Mouse (Mus musculus) midbrain, embryonic 16.5 days (tissue): Measurements from ENCODE around the gene Fam243. TPM values are rescaled to one million over a fixed set of nuclear protein-coding genes. Genes with fewer than 3 reads are reported as not detected.

ENCODE experiments used
- ATAC-seq: fragments of 200-750 bp; cut with Nextera tagmentation; 2 replicates; pipeline ENCODE4 v1.8.0; 2017; ENCODE audit warnings: moderate TSS enrichment
- H3K27ac ChIP-seq: fragments of 300-500 bp; sonication (generic); 2 replicates; pipeline ENCODE4 v1.5.1; 2014; ENCODE audit warnings: mild to moderate bottlenecking, low read length, mixed read lengths
- H3K27me3 ChIP-seq: fragments of 300-500 bp; sonication (generic); 2 replicates; pipeline ENCODE4 v1.6.1; 2014; ENCODE audit warnings: low read depth, low read length, mixed read lengths; ENCODE audit not compliant: control insufficient read depth, insufficient read depth
- H3K36me3 ChIP-seq: fragments of 300-500 bp; sonication (generic); 2 replicates; pipeline ENCODE4 v1.6.1; 2014; ENCODE audit warnings: mild to moderate bottlenecking, low read length, moderate library complexity, mixed read lengths; ENCODE audit not compliant: control insufficient read depth, insufficient read depth
- H3K4me1 ChIP-seq: fragments of 300-500 bp; sonication (generic); 2 replicates; pipeline ENCODE4 v1.6.1; 2014; ENCODE audit warnings: mild to moderate bottlenecking, low read length, mixed read lengths; ENCODE audit not compliant: control insufficient read depth, insufficient read depth
- H3K4me2 ChIP-seq: fragments of 300-500 bp; sonication (generic); 2 replicates; pipeline ENCODE4 v1.6.1; 2014; ENCODE audit warnings: mild to moderate bottlenecking, low read length, mixed read lengths
- H3K4me3 ChIP-seq: fragments of 300-500 bp; sonication (generic); 2 replicates; pipeline ENCODE4 v1.5.1; 2014; ENCODE audit warnings: low read depth, mild to moderate bottlenecking, low read length, moderate library complexity, mixed read lengths
- H3K9ac ChIP-seq: fragments of 300-500 bp; sonication (generic); 2 replicates; pipeline ENCODE4 v1.6.1; 2014; ENCODE audit warnings: low read depth, low read length, mixed read lengths
- H3K9me3 ChIP-seq: fragments of 300-500 bp; sonication (generic); replicated peaks from 2 replicates; pipeline ENCODE4 v1.6.1; 2014; ENCODE audit warnings: mild to moderate bottlenecking, low read length, mixed read lengths; ENCODE audit not compliant: control insufficient read depth, poor library complexity, severe bottlenecking
- WGBS: fragments of 180-500 bp; shearing (Covaris S2); extraction: QIAGEN DNeasy Blood & Tissue Kit; methylation state at CpG from one replicate; pipeline ENCODE4 v1.1.7; 2014; 5-methylcytosine and 5-hydroxymethylcytosine counted together
- polyA plus RNA-seq: library from polyadenylated mRNA; unstranded; fragments of >200 nt; fragmentation: Nextera tagmentation; extraction: Ambion mirVana; gene quantifications from 2 replicates; pipeline ENCODE4 v1.2.1, GENCODE M21; 2015

Gene Fam243
- polyA plus RNA-seq = not detected in 2 replicates

- no peak for ATAC-seq
- no peaks in the 10 kb centered on the region for H3K36me3 ChIP-seq
- no peak within 1 kb of the TSS for H3K4me3 ChIP-seq
- H3K9ac ChIP-seq = no peak within 1 kb of the TSS
- H3K9me3 ChIP-seq = no peaks in the 10 kb centered on the region
- H3K4me2 ChIP-seq = no peak within 1 kb of the TSS
- WGBS = 94% methylated on average over 8 of the region's 8 CpGs
- peaks cover 3% of the 10 kb centered on the region for H3K4me1 ChIP-seq
- no peaks in the 10 kb centered on the region for H3K27me3 ChIP-seq
- H3K27ac ChIP-seq = no peak within 1 kb of the TSS
Measured at GRCm38 (mm10) chr16:92321341-92321740, at the start of gene Fam243. Fam243 (minus strand) TSS chr16:92321441.

DNA sequence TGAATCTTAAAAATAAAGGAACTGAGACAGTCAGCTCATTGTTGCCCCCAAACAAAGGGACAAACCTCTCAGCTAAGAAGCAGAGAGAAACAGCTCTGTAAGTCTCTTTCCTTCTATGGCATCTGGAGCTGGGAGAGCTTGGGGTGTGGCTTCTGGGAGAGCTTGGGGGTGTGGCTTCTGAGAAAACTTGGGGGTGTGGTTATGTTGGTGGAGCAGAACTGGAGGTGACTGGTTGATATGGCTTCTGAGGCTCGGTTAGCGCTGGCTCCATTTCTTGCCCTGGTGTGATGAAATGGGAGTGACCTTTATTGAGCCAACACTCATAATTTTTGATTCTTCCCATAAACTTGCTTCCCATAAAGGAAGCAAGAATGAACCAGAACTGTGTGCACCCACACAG is 48.0 kb upstream of the Fam243 start:
- no peak overlapping the region for H3K4me2 ChIP-seq
- H3K4me3 ChIP-seq = no peak overlapping the region
- no peaks in the 10 kb centered on the region for H3K9me3 ChIP-seq
- no peak for ATAC-seq
- 62% methylated on average over 2 of the region's 2 CpGs for WGBS
- no peak overlapping the region for H3K27ac ChIP-seq
- no peaks in the 10 kb centered on the region; the same call in 1 of the 2 replicates for H3K4me1 ChIP-seq
- H3K9ac ChIP-seq = no peak overlapping the region
- no peaks in the 10 kb centered on the region for H3K36me3 ChIP-seq
- no peaks in the 10 kb centered on the region for H3K27me3 ChIP-seq

DNA sequence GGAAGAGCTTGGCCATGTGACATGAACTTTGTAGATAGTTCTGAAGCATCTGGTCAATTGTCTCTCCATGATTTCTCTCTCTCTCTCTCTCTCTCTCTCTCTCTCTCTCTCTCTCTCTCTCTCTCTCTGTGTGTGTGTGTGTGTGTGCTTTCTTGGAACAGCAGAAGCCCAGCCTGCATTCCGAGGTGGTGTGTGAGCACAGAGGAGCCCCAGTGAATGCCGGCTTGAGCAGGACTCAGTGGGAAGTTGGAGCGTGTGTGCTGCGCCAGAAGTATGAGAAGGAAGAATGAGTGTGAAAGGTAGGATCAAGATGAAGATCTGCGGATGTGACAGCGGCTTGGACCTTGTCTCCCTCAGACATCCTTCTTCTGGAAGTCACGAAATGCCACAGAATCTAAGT is 44.2 kb upstream of the Fam243 start:
- H3K9me3 ChIP-seq = no peaks in the 10 kb centered on the region
- WGBS = 55% methylated on average over 7 of the region's 7 CpGs
- no peaks in the 10 kb centered on the region for H3K27me3 ChIP-seq
- H3K27ac ChIP-seq = no peak overlapping the region
- no peak overlapping the region for H3K4me2 ChIP-seq
- H3K9ac ChIP-seq = no peak overlapping the region
- H3K36me3 ChIP-seq = no peaks in the 10 kb centered on the region
- no peak for ATAC-seq
- H3K4me1 ChIP-seq = no peaks in the 10 kb centered on the region
- H3K4me3 ChIP-seq = no peak overlapping the region

DNA sequence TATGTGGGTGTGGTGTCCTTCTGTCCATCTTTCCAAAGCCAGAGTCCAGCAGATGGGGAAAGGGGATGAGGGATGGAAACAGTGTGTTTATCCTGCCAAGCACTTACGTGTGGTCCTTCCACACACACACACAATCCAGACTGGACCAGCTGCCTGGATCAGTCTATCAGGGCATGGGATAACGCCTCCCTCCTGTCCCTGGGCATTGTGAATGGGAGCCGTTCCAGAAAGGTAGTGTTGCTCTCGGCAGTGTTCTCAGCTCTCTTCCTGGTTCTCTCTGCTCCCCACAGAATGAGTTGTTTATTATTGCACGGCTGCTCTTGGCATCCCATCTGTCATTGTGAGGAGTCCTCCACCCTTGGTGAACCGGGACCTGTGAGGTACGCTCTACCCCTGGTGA is 39.5 kb upstream of the Fam243 start:
- peaks cover 2% of the 10 kb centered on the region; the same call in 1 of the 2 replicates for H3K4me1 ChIP-seq
- no peak overlapping the region for H3K4me3 ChIP-seq
- H3K27me3 ChIP-seq = no peaks in the 10 kb centered on the region
- no peak overlapping the region for H3K27ac ChIP-seq
- no peaks in the 10 kb centered on the region for H3K9me3 ChIP-seq
- 81% methylated on average over 7 of the region's 7 CpGs for WGBS
- H3K36me3 ChIP-seq = no peaks in the 10 kb centered on the region
- no peak for ATAC-seq
- H3K9ac ChIP-seq = no peak overlapping the region
- H3K4me2 ChIP-seq = no peak overlapping the region

DNA sequence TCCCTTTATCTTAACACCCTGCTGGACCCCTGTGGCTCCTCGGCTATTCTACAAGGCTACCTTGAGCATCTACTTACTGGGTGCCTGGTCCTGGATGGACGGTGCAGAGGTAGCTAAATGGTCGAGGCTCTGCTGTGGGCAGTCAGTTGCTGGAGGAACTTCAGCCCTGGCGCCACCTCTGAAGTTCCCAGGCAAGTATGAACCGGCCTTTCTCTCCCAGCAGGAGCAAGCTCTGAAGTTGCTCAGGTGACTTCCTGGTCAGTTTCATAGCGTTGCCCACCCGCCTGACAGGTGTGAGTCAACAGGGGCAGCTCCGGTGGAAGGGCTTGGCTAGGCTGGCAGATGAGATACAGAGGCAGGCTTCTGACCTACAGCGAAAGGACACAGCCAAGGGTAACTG is 38.0 kb upstream of the Fam243 start, which contains the start of gene Kcne1:
Gene Kcne1, minus strand, starts transcription at position 240 of the 400 bp plus-strand sequence.
- H3K27ac ChIP-seq = no peak within 1 kb of the TSS
- no peak within 1 kb of the TSS for H3K4me2 ChIP-seq
- WGBS = 66% methylated on average over 9 of the region's 9 CpGs
- no peaks in the 10 kb centered on the region for H3K36me3 ChIP-seq
- H3K4me1 ChIP-seq = peaks cover 2% of the 10 kb centered on the region; the same call in 1 of the 2 replicates
- no peaks in the 10 kb centered on the region for H3K9me3 ChIP-seq
- H3K4me3 ChIP-seq = no peak within 1 kb of the TSS
- no peaks in the 10 kb centered on the region for H3K27me3 ChIP-seq
- no peak for ATAC-seq
- H3K9ac ChIP-seq = no peak within 1 kb of the TSS

GRCm38 (mm10) chr16:92358734-92359133 is 37.5 kb upstream of the Fam243 start:
- 20% methylated on average over 9 of the region's 9 CpGs for WGBS
- no peak for ATAC-seq

DNA sequence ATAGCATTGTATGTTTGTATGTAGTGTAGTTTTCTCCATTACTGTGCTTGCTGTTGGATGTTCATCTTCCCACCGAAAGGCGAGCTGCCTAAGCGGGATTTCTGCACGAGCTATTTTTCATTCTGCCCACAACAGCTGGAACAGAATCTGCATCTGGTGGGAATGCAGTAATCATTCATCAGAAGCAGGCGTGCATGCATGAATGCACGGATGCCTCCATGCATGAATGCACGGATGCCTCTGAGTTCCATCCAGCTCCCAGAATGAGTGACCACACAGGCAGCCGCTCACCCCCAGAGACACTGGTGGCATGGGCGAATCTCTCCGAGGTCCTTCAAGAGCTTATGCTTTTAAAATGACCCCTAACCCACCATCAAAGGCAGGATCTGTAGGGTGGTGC is 36.3 kb upstream of the Fam243 start:
- 21% methylated on average over 10 of the region's 10 CpGs for WGBS
- Histone ChIP-seq H3K36me3 (no peaks in the 10 kb centered on the region), H3K4me3 (no peak overlapping the region), H3K9ac (no peak overlapping the region), H3K4me2 (no peak overlapping the region), H3K27ac (no peak overlapping the region), H3K27me3 (no peaks in the 10 kb centered on the region), H3K4me1 (peaks cover 2% of the 10 kb centered on the region; the same call in 1 of the 2 replicates), H3K9me3 (no peaks in the 10 kb centered on the region)
- ATAC-seq = no peak

More at GRCm38 (mm10) chr16:92358734-92359133, 37.5 kb upstream of the Fam243 start:
- H3K27ac ChIP-seq = no peak overlapping the region
- H3K9me3 ChIP-seq = no peaks in the 10 kb centered on the region
- no peak overlapping the region for H3K9ac ChIP-seq
- H3K27me3 ChIP-seq = no peaks in the 10 kb centered on the region
- peaks cover 2% of the 10 kb centered on the region; the same call in 1 of the 2 replicates for H3K4me1 ChIP-seq
- H3K36me3 ChIP-seq = no peaks in the 10 kb centered on the region
- H3K4me2 ChIP-seq = no peak overlapping the region
- H3K4me3 ChIP-seq = no peak overlapping the region

DNA sequence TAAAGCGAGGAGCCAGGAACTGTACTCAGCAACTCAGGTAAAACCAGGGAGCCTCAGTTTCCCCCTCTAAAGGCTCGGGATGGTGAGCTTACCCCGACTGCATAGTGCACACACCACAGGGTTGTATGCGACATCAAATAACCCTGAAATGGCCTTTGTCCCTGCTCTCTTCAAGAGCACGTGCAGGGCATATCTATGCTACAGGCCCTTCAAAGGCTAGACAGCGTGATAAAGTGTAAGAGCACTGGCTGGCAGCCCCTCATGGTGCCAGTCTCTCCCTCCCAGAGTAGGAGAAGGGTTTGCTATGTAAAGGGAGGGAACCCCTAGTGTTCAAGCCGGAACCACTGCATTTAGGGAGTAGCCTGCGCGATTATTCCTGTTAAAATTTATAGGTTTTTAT is 35.8 kb upstream of the Fam243 start:
- Histone ChIP-seq H3K9ac (no peak overlapping the region), H3K4me2 (no peak overlapping the region), H3K4me1 (peaks cover 2% of the 10 kb centered on the region; the same call in 1 of the 2 replicates), H3K9me3 (no peaks in the 10 kb centered on the region), H3K36me3 (no peaks in the 10 kb centered on the region), H3K4me3 (no peak overlapping the region), H3K27me3 (no peaks in the 10 kb centered on the region), H3K27ac (no peak overlapping the region)
- WGBS = 60% methylated on average over 9 of the region's 9 CpGs
- ATAC-seq = no peak

DNA sequence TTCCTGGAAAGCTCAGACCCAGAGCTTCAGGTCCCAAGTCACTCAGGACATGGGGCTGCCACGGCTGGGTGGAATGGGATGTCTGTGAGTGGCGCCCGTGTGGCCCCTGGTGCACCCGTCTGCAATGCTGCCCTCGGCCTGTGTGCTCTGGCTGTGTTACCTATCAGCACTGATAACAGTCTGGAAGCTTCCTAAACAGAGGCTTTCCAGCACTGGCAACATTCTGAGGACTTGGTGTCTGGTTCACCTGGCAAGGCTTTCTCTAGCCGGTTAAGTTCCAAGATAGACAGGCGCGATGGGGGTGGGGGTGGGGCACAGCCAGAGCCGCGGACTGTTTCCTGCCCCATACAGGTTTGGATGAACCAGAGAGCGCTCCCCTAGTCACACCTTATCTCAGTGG is 34.7 kb upstream of the Fam243 start:
- no peak for ATAC-seq
- 76% methylated on average over 11 of the region's 11 CpGs for WGBS
- Histone ChIP-seq H3K36me3 (no peaks in the 10 kb centered on the region), H3K27ac (no peak overlapping the region), H3K4me2 (no peak overlapping the region), H3K4me1 (peaks cover 2% of the 10 kb centered on the region; the same call in 1 of the 2 replicates), H3K27me3 (no peaks in the 10 kb centered on the region), H3K9me3 (no peaks in the 10 kb centered on the region), H3K4me3 (no peak overlapping the region), H3K9ac (no peak overlapping the region)
